Mouse (Mus musculus) adrenal gland, postnatal 36 days (tissue): ENCODE measurements around the gene Ankrd55. TPM values are rescaled to one million over a fixed set of nuclear protein-coding genes. Genes with fewer than 3 reads are reported as not detected.

Source experiments
- DNase-seq, 2 experiments: peaks; one replicate each; pipeline ENCODE4 v3.0.0; 2021; ENCODE audit warnings: mixed read lengths in 1 of 2
- long read RNA-seq, 2 experiments: library from polyadenylated mRNA; stranded (forward); transcript quantifications; one replicate each; pipeline ENCODE4 v2.0.0; 2021; ENCODE audit warnings: borderline sequencing depth in 2 of 2
- total RNA-seq, 2 experiments: library from RNA; stranded (reverse); gene quantifications; 2 replicates each; pipeline ENCODE4 v1.2.3; 2021

The Ankrd55 gene
- 10 to 100 TPM in 1 of 2 experiments, under 1 TPM in 1; 0.46 to 22.1 TPM for total RNA-seq
- long read RNA-seq, experiment 1, partial matches to known transcripts, result 24 of 34 reads
- long read RNA-seq, experiment 1, other reads (novel, unspliced or antisense), result 10 of 34 reads
- long read RNA-seq, experiment 2, partial matches to known transcripts, result 1 of 1 reads
- long read RNA-seq, experiment 2, other reads (novel, unspliced or antisense), result 0 of 1 reads

DNA sequence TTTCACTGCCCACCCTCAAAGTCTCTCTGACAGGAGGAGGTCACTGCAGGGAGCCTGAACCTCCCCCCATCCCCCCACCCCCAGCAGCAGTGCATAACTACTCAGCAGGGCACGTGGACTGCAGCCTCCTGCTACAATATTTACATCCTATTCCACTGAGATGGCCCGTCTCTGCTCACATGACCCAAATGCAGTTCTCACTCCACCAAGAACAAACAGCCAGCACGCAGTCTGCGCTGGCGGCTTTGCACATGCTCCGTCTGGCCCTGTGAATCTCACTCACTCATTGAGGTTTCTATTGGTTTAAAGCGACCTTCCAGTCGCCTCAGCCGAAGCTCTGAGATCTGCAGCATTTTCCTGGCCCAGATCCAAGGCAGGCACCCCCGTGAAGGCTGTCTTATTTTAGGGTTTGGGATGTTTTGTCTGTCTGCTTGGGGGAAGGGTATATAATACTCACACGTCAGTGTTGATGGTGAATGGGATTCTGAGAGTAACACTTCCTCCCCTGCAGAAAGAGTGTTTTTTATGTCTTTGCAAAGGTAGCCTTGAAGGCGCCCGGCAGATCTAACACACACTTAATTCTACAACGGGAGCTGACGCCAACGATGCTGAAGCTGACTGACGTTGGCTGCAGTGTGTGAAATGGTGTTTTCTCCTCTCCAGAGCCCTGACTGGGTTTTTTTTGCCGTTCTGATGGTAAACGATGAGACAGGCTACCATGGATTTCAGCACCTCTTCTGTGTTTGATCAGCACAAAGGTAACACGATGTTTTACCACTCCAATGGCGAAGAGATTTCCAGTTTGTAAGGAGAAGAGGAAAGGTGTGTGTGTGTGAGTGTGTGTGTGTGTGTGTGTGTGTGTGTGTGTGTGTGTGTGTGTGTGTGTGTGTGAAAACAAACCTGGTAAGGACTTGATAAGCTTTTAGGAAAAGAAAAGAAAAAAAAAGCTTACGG, at the start of gene Ankrd55:
Ankrd55 (plus strand) TSS at position 227 of the 954 bp plus-strand sequence.
- peak; percentile 68 to 70 for DNase-seq

GRCm38 (mm10) chr13:112239239-112239638, 49.0 kb upstream of the Ankrd55 start:
- DNase-seq, result no peak

GRCm38 (mm10) chr13:112241431-112241830, 46.8 kb upstream of the Ankrd55 start:
- no peak for DNase-seq

DNA sequence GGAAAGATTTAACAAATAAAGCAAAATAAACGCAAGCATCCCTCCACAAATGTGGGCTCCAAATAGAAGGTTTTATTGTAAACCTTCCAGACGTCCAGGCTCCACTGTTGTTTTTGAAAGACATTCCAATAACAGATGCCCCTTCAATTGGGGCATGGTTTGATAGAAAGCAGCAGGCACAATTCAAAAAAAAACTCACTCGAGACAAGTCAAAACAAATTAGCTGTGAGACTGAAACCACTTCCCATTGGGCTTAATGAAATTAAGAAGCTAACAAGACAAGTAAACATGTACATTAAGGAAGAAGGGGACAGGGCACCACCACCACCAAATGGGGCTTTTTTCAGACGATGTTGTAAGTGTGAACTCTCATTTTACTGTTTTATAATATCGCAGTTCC, 43.1 kb upstream of the Ankrd55 start:
- no peak for DNase-seq

GRCm38 (mm10) chr13:112251433-112251832, 36.8 kb upstream of the Ankrd55 start:
- peak; percentile 40 to 41 for DNase-seq

DNA sequence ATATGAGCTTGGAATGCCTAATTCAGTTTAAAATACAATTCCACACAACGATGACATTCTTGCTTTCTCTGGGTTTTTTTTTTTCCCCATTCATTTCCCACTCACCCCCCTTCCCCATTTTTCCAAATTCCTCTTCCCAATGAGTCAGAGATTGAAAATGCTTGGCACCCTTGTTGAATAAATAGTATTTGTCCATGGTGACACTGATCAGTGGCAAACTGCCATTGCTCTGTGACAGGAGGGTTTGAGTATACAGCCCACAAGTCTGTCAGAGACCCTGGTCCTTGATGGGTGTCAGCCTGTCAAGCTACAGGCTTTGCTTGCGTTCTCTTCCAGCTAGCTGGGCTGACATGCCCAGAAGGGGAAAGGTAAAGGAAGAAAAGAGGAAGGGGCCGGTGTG, 36.2 kb upstream of the Ankrd55 start:
- DNase-seq, result no peak

- DNase-seq, result no peak
Observed at GRCm38 (mm10) chr13:112252991-112253620, 35.1 kb upstream of the Ankrd55 start.

DNA sequence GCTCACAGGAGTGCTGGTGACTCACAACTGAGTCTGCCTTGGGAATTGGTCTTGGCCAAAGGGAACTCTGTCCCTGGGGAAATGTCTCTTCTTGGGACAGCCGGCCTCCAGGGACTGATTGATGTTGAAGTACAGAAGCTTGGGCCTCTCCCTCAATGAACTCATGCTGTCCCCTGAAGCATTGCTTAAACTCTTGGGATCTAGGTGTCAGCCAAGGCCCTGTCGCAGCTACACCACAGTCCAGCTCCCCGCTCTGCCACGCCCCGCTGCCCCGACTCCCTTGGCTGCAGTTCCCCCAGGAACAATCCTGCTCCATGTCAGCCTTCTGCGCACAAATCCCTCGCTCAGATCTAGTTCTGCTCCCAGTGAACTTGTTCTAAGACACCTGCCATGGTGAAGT, 34.1 kb upstream of the Ankrd55 start:
- DNase-seq, result peak; percentile 60 to 63

GRCm38 (mm10) chr13:112255862-112256261, 32.4 kb upstream of the Ankrd55 start:
- no peak for DNase-seq

DNA sequence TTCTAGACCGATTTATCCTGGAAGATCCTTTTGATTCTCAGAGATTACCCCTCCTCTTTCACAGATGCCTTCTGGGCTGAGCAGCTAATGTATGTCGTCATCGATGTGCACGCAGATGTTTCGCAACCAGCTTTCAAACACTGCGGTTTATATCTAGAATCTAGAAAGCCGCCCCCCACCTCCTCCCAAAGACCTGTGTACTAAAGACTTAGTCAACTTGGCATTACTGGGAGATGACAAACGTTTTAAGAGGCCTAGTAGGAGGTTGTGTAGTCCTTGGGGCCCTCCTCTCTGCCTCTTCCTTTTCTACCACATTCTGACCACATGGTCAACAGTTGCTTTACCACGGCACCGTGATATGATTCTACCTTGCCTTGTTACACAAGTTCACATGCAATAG, 29.8 kb upstream of the Ankrd55 start:
- DNase-seq, result no peak

DNA sequence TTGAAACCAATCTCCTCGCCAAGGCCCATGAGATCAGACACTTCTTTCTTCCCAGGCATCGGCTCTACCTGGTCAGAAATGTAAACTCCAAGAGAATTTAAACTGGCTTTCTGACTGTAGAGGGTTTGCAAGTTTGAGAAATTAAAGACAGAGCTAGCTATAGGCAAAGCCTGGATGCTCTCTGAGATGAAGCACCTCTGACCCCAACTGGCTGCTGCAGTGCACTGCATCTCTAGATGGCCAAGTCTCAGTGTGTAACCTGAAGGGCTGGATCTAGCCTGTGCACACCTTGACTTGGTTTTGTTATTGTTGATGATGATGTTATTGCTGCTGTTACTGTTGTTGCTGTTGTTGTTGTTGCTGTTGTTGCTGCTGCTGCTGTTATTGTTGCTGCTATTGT, 28.9 kb upstream of the Ankrd55 start:
- DNase-seq, result peak; percentile 73 to 81

GRCm38 (mm10) chr13:112264666-112265065, 23.6 kb upstream of the Ankrd55 start:
- DNase-seq, result peak; percentile 48 to 60

DNA sequence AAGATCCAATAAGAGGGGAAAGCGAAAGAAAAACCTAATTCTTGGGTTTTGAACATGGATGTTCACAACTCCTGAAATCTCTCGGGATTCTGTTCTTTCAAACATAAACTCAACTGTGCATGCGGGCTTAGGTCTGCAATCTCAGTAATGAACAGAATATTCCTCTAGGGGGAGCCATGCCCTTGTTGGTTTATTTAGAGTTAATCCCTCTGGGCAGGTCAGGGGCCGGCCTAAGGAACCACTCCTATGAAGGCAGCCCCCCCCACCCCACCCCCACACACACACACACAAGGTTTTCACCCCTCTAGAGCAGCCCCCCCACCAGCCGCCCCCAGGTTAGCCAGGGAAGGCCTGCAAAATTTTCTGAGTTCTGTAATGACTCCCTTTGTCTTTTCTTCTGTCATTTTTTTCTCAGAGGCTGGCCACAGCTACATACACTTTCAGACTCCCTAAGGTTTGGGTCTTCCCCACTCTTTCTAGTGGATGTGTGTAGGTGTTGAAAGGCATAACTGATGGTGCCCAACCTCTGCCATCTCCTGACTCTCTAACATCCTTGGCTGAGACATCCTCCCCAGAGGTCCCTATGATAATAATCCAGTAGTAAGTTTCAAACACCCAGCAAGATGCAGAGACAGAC, 16.2 kb upstream of the Ankrd55 start:
- peak in 1 of 2 experiments; percentile 51 for DNase-seq

- DNase-seq, result no peak
Observed at GRCm38 (mm10) chr13:112274636-112275035, 13.6 kb upstream of the Ankrd55 start.

DNA sequence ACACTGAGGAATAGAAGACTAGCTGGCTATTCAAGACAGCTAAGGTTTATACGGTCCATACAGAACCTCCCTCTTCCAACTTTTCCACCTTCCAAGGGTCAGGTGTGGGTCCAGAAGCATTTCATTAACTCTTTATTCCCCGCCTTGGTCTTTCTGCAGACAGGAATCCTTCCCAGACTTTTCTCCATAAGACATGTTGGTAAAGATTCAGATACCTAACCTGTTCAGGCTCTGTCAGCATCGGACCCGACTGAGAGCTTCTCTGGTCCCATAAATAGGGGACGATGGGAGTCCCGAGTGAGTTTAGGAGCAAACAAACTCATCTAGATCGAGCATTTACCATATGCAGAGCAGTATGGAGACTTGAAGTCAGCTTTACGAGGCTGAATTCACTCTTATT, 12.3 kb upstream of the Ankrd55 start:
- DNase-seq, result no peak

DNA sequence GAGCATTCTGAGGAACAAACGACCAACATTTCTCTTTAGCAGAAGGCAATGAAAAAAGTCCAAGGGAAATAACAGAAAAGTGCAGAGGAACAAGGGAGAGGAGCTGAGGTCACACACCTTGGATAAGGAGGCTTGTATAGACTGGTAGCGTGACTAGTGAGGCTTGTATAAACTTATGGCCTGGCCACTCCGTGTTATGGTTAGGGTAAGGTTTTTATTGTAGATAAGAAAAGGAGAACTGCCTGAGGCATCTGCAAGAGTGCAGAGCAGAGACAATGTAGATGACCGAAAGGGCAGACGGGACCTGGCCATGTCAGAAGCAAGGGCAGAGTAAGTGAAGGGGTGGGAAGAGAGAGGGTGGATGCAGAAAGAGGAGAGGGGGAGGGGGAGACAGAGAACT, 10.7 kb upstream of the Ankrd55 start:
- DNase-seq, result no peak

DNA sequence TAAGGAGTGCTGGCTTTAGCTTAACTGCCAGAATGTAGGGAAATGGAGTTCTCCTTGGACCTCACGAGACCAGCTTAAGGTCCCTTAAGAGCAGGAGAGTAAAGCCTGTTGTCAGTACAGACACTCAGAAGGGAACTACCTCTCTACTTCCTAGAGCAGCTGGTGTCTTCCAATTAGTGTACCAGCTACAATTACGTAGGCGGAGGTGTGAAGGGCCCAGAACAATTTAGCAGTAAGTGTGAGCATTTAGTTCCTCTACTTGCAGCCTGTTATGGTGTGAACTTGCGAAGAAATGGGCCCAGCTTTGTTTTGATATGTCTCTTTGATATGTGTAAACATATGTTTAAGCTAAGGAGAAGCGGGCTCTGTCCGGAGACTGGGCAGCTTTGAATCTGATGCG, 10.0 kb upstream of the Ankrd55 start:
- no peak for DNase-seq

- no peak for DNase-seq
Observed at GRCm38 (mm10) chr13:112287135-112287534, 1.1 kb upstream of the Ankrd55 start.

- DNase-seq, result no peak
Observed at GRCm38 (mm10) chr13:112287571-112288224, 553 bp upstream of the Ankrd55 start.

- no peak for DNase-seq
Observed at GRCm38 (mm10) chr13:112289338-112289737, 1.1 kb downstream of the Ankrd55 start.

DNA sequence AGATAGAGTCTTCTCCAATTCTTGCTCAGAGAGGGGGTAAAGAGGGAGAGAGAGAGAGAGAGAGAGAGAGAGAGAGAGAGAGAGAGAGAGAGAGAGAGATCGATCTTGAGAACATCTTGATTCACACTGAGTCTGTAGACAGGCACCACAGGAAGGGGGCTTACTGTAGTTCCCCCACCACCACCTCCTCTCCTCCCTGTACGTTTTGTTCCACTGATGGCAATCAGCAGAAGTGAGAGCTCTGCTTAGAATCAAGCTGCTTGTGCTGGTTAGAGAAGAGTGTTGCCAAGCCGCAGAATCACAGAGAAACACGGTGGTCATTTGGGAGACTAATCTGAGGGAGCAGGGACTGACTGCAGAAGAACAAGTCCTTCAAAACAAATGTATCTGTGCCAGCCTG, 1.7 kb downstream of the Ankrd55 start:
- DNase-seq, result no peak

- DNase-seq, result no peak
Observed at GRCm38 (mm10) chr13:112292489-112292888, 4.2 kb downstream of the Ankrd55 start.
